Mouse (Mus musculus): Measurements from ENCODE around the gene Olfr1419. TPM values are rescaled to one million over a fixed set of nuclear protein-coding genes. Genes with fewer than 3 reads are reported as not detected.
A peak's percentile ranks its signal among the peaks of the same experiment; 100 is the strongest.

Gene Olfr1419
- polyA plus RNA-seq, 1 experiment from 2014 or later, result not detected

GRCm38 (mm10) chr19:11820211-11820610 lies 54.7 kb downstream of the Olfr1419 start:
- peak overlapping the region; percentile 80 for H3K4me2 ChIP-seq (replicated peaks)
- no peaks in the 10 kb centered on the region for H3K9me3 ChIP-seq (ENCODE audit: control insufficient read depth, low read length)
- 39% methylated on average over 6 of the region's 6 CpGs for WGBS
- no peak overlapping the region for H3K27ac ChIP-seq
- ATAC-seq (ENCODE audit: low FRiP score) (no peak), DNase-seq (ENCODE audit: low spot score) (no peak)
- peaks cover 19% of the 10 kb centered on the region for H3K4me1 ChIP-seq (replicated peaks; ENCODE audit: control insufficient read depth, insufficient read depth, low read length)
- H3K4me3 ChIP-seq (replicated peaks; ENCODE audit: low read length), result peak overlapping the region; percentile 87
- 0 out of 2 replicates have a peak overlapping the region, but pooled peaks have one; percentile 8 for H3K9ac ChIP-seq
- no peaks in the 10 kb centered on the region for H3K36me3 ChIP-seq (replicated peaks; ENCODE audit: control insufficient read depth, insufficient read depth)
- H3K27me3 ChIP-seq (ENCODE audit: control insufficient read depth, insufficient read depth, low read length), result peaks cover 37% of the 10 kb centered on the region

- ATAC-seq (ENCODE audit: low FRiP score), result peak; percentile 81
- H3K27ac ChIP-seq, result no peak overlapping the region
- 1% methylated on average over 15 of the region's 15 CpGs for WGBS
- peak overlapping the region; percentile 87 for H3K4me3 ChIP-seq (replicated peaks; ENCODE audit: low read length)
- peak; percentile 79 for DNase-seq (ENCODE audit: low spot score)
- H3K36me3 ChIP-seq (replicated peaks; ENCODE audit: control insufficient read depth, insufficient read depth), result no peaks in the 10 kb centered on the region
- peaks cover 37% of the 10 kb centered on the region for H3K27me3 ChIP-seq (ENCODE audit: control insufficient read depth, insufficient read depth, low read length)
- 0 out of 2 replicates have a peak overlapping the region, but pooled peaks have one; percentile 8 for H3K9ac ChIP-seq
- H3K4me1 ChIP-seq (replicated peaks; ENCODE audit: control insufficient read depth, insufficient read depth, low read length), result peaks cover 19% of the 10 kb centered on the region
- no peaks in the 10 kb centered on the region for H3K9me3 ChIP-seq (ENCODE audit: control insufficient read depth, low read length)
- H3K4me2 ChIP-seq (replicated peaks), result peak overlapping the region; percentile 80
Measured at GRCm38 (mm10) chr19:11819800-11820199, 55.1 kb downstream of the Olfr1419 start.

GRCm38 (mm10) chr19:11819143-11819700 lies 55.7 kb downstream of the Olfr1419 start, which contains the start of gene Stx3:
Gene Stx3, minus strand, starts transcription at chr19:11819403.
- Histone ChIP-seq H3K4me1 (replicated peaks; ENCODE audit: control insufficient read depth, insufficient read depth, low read length) (peaks cover 19% of the 10 kb centered on the region), H3K27me3 (ENCODE audit: control insufficient read depth, insufficient read depth, low read length) (peaks cover 37% of the 10 kb centered on the region), H3K36me3 (replicated peaks; ENCODE audit: control insufficient read depth, insufficient read depth) (no peaks in the 10 kb centered on the region), H3K4me2 (replicated peaks) (peak within 1 kb of the TSS; percentile 80), H3K9me3 (ENCODE audit: control insufficient read depth, low read length) (no peaks in the 10 kb centered on the region), H3K4me3 (replicated peaks; ENCODE audit: low read length) (peak within 1 kb of the TSS; percentile 87), H3K27ac (peak within 1 kb of the TSS; percentile 20; the same call in 1 of the 2 replicates), H3K9ac (peak within 1 kb of the TSS; percentile 82)
- peak; percentile 32 for DNase-seq (ENCODE audit: low spot score)
- WGBS, result under 1% methylated on average over 20 of the region's 20 CpGs
- peak; percentile 18; the same call in 1 of the 2 replicates for ATAC-seq (ENCODE audit: low FRiP score)

Small RNA genes lying within 50 kb of the gene (microRNA-seq; reads per million reads assigned to microRNA genes)
- gene Mir6994, result 6.8 reads per million, percentile 26 among the genes with 10 or more reads in this experiment

Other genes starting within 250 kb of the Olfr1419 start
- not detected in 2 replicates for gene Ms4a3, start 234.3 kb downstream of the Olfr1419 start, polyA plus RNA-seq (2014; fragmentation: Nextera tagmentation; extraction: Ambion mirVana)
- not detected in 2 replicates for gene Oosp2, start 214.5 kb downstream of the Olfr1419 start, polyA plus RNA-seq (2014; fragmentation: Nextera tagmentation; extraction: Ambion mirVana)
- not detected in 2 replicates for gene Oosp1, start 184.0 kb downstream of the Olfr1419 start, polyA plus RNA-seq (2014; fragmentation: Nextera tagmentation; extraction: Ambion mirVana)
- not detected in 2 replicates for gene Oosp3, start 178.1 kb downstream of the Olfr1419 start, polyA plus RNA-seq (2014; fragmentation: Nextera tagmentation; extraction: Ambion mirVana)
- gene Gif, start 127.6 kb downstream of the Olfr1419 start, polyA plus RNA-seq (2014; fragmentation: Nextera tagmentation; extraction: Ambion mirVana), result not detected in 2 replicates
- 50.8 and 53.1 TPM in 2 replicates for gene Mrpl16, start 104.7 kb downstream of the Olfr1419 start, polyA plus RNA-seq (2014; fragmentation: Nextera tagmentation; extraction: Ambion mirVana)
- gene Stx3, start 55.7 kb downstream of the Olfr1419 start, polyA plus RNA-seq (2014; fragmentation: Nextera tagmentation; extraction: Ambion mirVana), result 20.3 and 20.6 TPM in 2 replicates
- gene Olfr1417, start 35.9 kb downstream of the Olfr1419 start, polyA plus RNA-seq (2014; fragmentation: Nextera tagmentation; extraction: Ambion mirVana), result 0.08 TPM in 1 of 2 replicates, not detected in the other
- gene Olfr1418, start 14.0 kb downstream of the Olfr1419 start, polyA plus RNA-seq (2014; fragmentation: Nextera tagmentation; extraction: Ambion mirVana), result not detected in 2 replicates
- 0.07 TPM in 1 of 2 replicates, not detected in the other for gene Olfr1420, start 11.5 kb upstream of the Olfr1419 start, polyA plus RNA-seq (2014; fragmentation: Nextera tagmentation; extraction: Ambion mirVana)
- 19.3 and 20.0 TPM in 2 replicates for gene Patl1, start 37.3 kb upstream of the Olfr1419 start, polyA plus RNA-seq (2014; fragmentation: Nextera tagmentation; extraction: Ambion mirVana)
- gene Osbp, start 90.8 kb upstream of the Olfr1419 start, polyA plus RNA-seq (2014; fragmentation: Nextera tagmentation; extraction: Ambion mirVana), result 6.6 and 6.9 TPM in 2 replicates
- gene Olfr1423, start 166.2 kb upstream of the Olfr1419 start, polyA plus RNA-seq (2014; fragmentation: Nextera tagmentation; extraction: Ambion mirVana), result not detected in 2 replicates
- gene Olfr1424, start 187.6 kb upstream of the Olfr1419 start, polyA plus RNA-seq (2014; fragmentation: Nextera tagmentation; extraction: Ambion mirVana), result not detected in 2 replicates
- gene Olfr1425, start 202.6 kb upstream of the Olfr1419 start, polyA plus RNA-seq (2014; fragmentation: Nextera tagmentation; extraction: Ambion mirVana), result not detected in 2 replicates
- not detected in 2 replicates for gene Olfr1426, start 216.9 kb upstream of the Olfr1419 start, polyA plus RNA-seq (2014; fragmentation: Nextera tagmentation; extraction: Ambion mirVana)
- not detected in 2 replicates for gene Olfr1427, start 228.2 kb upstream of the Olfr1419 start, polyA plus RNA-seq (2014; fragmentation: Nextera tagmentation; extraction: Ambion mirVana)
- not detected in 2 replicates for gene Olfr1428, start 240.8 kb upstream of the Olfr1419 start, polyA plus RNA-seq (2014; fragmentation: Nextera tagmentation; extraction: Ambion mirVana)
- not detected in 2 replicates for gene Olfr76, start 248.1 kb upstream of the Olfr1419 start, polyA plus RNA-seq (2014; fragmentation: Nextera tagmentation; extraction: Ambion mirVana)